ENCODE assay signal across 10 mouse cellular contexts in genomic region chr9:108136225-108136624, GRCm38 (mm10). TPM values are rescaled to one million over a fixed set of nuclear protein-coding genes. Genes with fewer than 3 reads are reported as not detected.
DNase-seq lines count a peak whose midpoint lies in the region; ATAC-seq and TF ChIP-seq lines count a peak whose summit lies in the region.
"Had no signal": no experiment of that assay in that cellular context is flagged by ENCODE, and none has a peak within 500 bp of the region (broad histone marks: within the 10 kb centered on the region; RNA-seq: fewer than 3 reads in every experiment).

No protein-coding gene starts in this region.

- H3K4me1 ChIP-seq in ES-E14 (ENCODE audit: control insufficient read depth in 2 of 2, insufficient read depth in 2 of 2, low read length in 2 of 2, poor library complexity in 1 of 2): peaks cover 0 to 4% of the 10 kb centered on the region in 2 experiments; a peak in 1 of 4 replicates

- ATAC-seq in activated CD4-positive, CD25-positive, alpha-beta regulatory T cell, adult 4 months: no peak

- H3K36me3 ChIP-seq in ES-E14 (ENCODE audit: control insufficient read depth, insufficient read depth, low read length, poor library complexity, severe bottlenecking): no peaks in the 10 kb centered on the region
- H3K36me3 ChIP-seq: embryonic facial prominence, embryonic 15.5 days; stomach, embryonic 15.5 days had no signal

- DNase-seq in kidney, adult 18-20 months: peak; percentile 27
- no peak for DNase-seq in kidney, postnatal 10 days
- DNase-seq in ES-E14 (ENCODE audit: low read depth, low spot score): peak; percentile 56
- peak; percentile 72 for DNase-seq in cerebellum, adult 9-11 months
- peak; percentile 39 for DNase-seq in lung, postnatal 14 days
- DNase-seq in adrenal gland, postnatal 25 days: no peak
- no peak for DNase-seq in layer of hippocampus, postnatal 25 days (ENCODE audit: extremely low spot score in 1 of 2, low spot score in 1 of 2)

- no peak overlapping the region for H3K9ac ChIP-seq in ES-E14 (ENCODE audit: insufficient read depth, low read depth, low read length, poor library complexity, severe bottlenecking)
- H3K9ac ChIP-seq: embryonic facial prominence, embryonic 15.5 days; stomach, embryonic 15.5 days had no signal

- in situ Hi-C loops in ES-E14 (cut with MboI; ENCODE audit: low sequenced_read_pairs in 2 of 2, unreplicated experiment in 2 of 2): no loop called here

- no peaks in the 10 kb centered on the region for H3K9me3 ChIP-seq in ES-E14 (ENCODE audit: control insufficient read depth, insufficient read depth, low read depth, low read length)
- H3K9me3 ChIP-seq: embryonic facial prominence, embryonic 15.5 days; stomach, embryonic 15.5 days had no signal

- H3K27ac ChIP-seq in ES-E14 (ENCODE audit: insufficient read depth, low read depth, low read length, poor library complexity, severe bottlenecking): no peak overlapping the region
- H3K27ac ChIP-seq: stomach, embryonic 15.5 days had no signal

- H3K4me3 ChIP-seq in ES-E14 (ENCODE audit: insufficient read depth in 1 of 2, low read depth in 1 of 2, low read length in 2 of 2, poor library complexity in 1 of 2, severe bottlenecking in 1 of 2): no peak overlapping the region
- H3K4me3 ChIP-seq: embryonic facial prominence, embryonic 15.5 days; stomach, embryonic 15.5 days had no signal

TF ChIP-seq in ES-E14, 5 proteins besides CTCF, POLR2A, EP300 and RAD21:
- TF ChIP-seq ZC3H11A (IDR thresholded peaks at IDR 0.05; ENCODE audit: borderline replicate concordance, low read depth, low read length) (no peak), ZNF384 (IDR thresholded peaks at IDR 0.05; ENCODE audit: low read depth, low read length) (no peak), HCFC1 (IDR thresholded peaks at IDR 0.05; ENCODE audit: borderline replicate concordance, insufficient read depth, low read length) (no peak), CHD2 (IDR thresholded peaks at IDR 0.05; ENCODE audit: low read depth, low read length) (no peak), MAFK (IDR thresholded peaks at IDR 0.05; ENCODE audit: insufficient read depth, low read depth, low read length) (no peak)

RNA-seq across cellular contexts. Expression of gene Apeh, which starts 41.8 kb away (rescaled TPM):
- total RNA-seq in ES-E14 (2012; rRNA removed): 37.3 and 56.1 TPM in 2 replicates
- total RNA-seq in adrenal gland, postnatal 25 days (2021): 100 and 123 TPM in 2 replicates
- polyA plus RNA-seq in activated CD4-positive, CD25-positive, alpha-beta regulatory T cell, adult 4 months (2017; shearing (Covaris generic)): 10 to 100 TPM; 39.4 to 45.0 TPM
- total RNA-seq in layer of hippocampus, postnatal 25 days (2021): 10 to 100 TPM; 32.0 to 32.7 TPM

RNA-seq across cellular contexts. Expression of gene Rnf123, which starts 53.1 kb away (rescaled TPM):
- 14.5 and 28.1 TPM in 2 replicates for total RNA-seq in ES-E14 (2012; rRNA removed)
- total RNA-seq in adrenal gland, postnatal 25 days (2021): 85.0 and 87.0 TPM in 2 replicates
- polyA plus RNA-seq in activated CD4-positive, CD25-positive, alpha-beta regulatory T cell, adult 4 months (2017; shearing (Covaris generic)): 10 to 100 TPM; 49.9 to 75.8 TPM
- 10 to 100 TPM; 95.1 to 97.3 TPM for total RNA-seq in layer of hippocampus, postnatal 25 days (2021)

RNA-seq across cellular contexts. Expression of gene Bsn, which starts 54.0 kb away (rescaled TPM):
- 0.45 and 0.58 TPM in 2 replicates for total RNA-seq in ES-E14 (2012; rRNA removed)
- total RNA-seq in adrenal gland, postnatal 25 days (2021): 9.1 and 10.0 TPM in 2 replicates
- polyA plus RNA-seq in activated CD4-positive, CD25-positive, alpha-beta regulatory T cell, adult 4 months (2017; shearing (Covaris generic)): under 1 TPM; 0.33 to 0.73 TPM
- total RNA-seq in layer of hippocampus, postnatal 25 days (2021): 100 to 1,000 TPM; 190 to 242 TPM

RNA-seq across cellular contexts. Expression of gene Mst1, which starts 56.0 kb away (rescaled TPM):
- 2.9 and 3.6 TPM in 2 replicates for total RNA-seq in ES-E14 (2012; rRNA removed)
- 0.39 and 2.7 TPM in 2 replicates for total RNA-seq in adrenal gland, postnatal 25 days (2021)
- polyA plus RNA-seq in activated CD4-positive, CD25-positive, alpha-beta regulatory T cell, adult 4 months (2017; shearing (Covaris generic)): under 1 TPM; 0.40 to 0.48 TPM
- not detected for total RNA-seq in layer of hippocampus, postnatal 25 days (2021)

Comparison
In these comparisons a context has a peak if more than half of its experiments do, and no peak if none do; other contexts are left out.
1. DNase-seq: peak in kidney, adult 18-20 months (single experiment), ES-E14 (single experiment), cerebellum, adult 9-11 months (single experiment) and lung, postnatal 14 days (single experiment); none in kidney, postnatal 10 days (single experiment), adrenal gland, postnatal 25 days (single experiment) and layer of hippocampus, postnatal 25 days (0 of 2).
2. RNA of gene Bsn, which starts 54.0 kb away (total RNA-seq): 190 to 242 TPM in layer of hippocampus, postnatal 25 days; 9.1 to 10.0 TPM in adrenal gland, postnatal 25 days and 0.45 to 0.58 TPM in ES-E14; every median in the first group is over 10 times any median in the second.